Mouse (Mus musculus) telencephalon, adult 2 months (tissue): ENCODE measurements around the gene Ppp4c.

ENCODE experiments used
- DNase-seq: peaks from one replicate; pipeline ENCODE4 v3.0.0-alpha.2; 2011; ENCODE audit warnings: low read depth, low spot score

Ppp4c gene

GRCm38 (mm10) chr7:126759050-126759671 lies 33.1 kb downstream of the Ppp4c start, which contains the start of gene Mapk3:
TSS of gene Mapk3 (plus strand) at chr7:126759601.
- no peak for DNase-seq

GRCm38 (mm10) chr7:126758539-126758938 lies 33.8 kb downstream of the Ppp4c start:
- DNase-seq = no peak

GRCm38 (mm10) chr7:126754866-126755265 lies 37.4 kb downstream of the Ppp4c start:
- peak; percentile 56 for DNase-seq

GRCm38 (mm10) chr7:126749582-126750343 lies 42.5 kb downstream of the Ppp4c start:
- no peak for DNase-seq

GRCm38 (mm10) chr7:126748824-126749223 lies 43.5 kb downstream of the Ppp4c start:
- DNase-seq = no peak

- DNase-seq = no peak
These were observed 45.5 kb downstream of the Ppp4c start for GRCm38 (mm10) chr7:126746798-126747197.

- DNase-seq = peak; percentile 56
These were observed 46.2 kb downstream of the Ppp4c start for GRCm38 (mm10) chr7:126746066-126746465.

GRCm38 (mm10) chr7:126741964-126742482 lies 50.3 kb downstream of the Ppp4c start:
- DNase-seq = no peak

- no peak for DNase-seq
These were observed 50.8 kb downstream of the Ppp4c start for GRCm38 (mm10) chr7:126741452-126741851.

- DNase-seq = no peak
These were observed 51.3 kb downstream of the Ppp4c start for GRCm38 (mm10) chr7:126740977-126741376.

- DNase-seq = no peak
These were observed 52.1 kb downstream of the Ppp4c start for GRCm38 (mm10) chr7:126740132-126740735.

- DNase-seq = no peak
These were observed 52.7 kb downstream of the Ppp4c start for GRCm38 (mm10) chr7:126739551-126739950.

- no peak for DNase-seq
These were observed 56.2 kb downstream of the Ppp4c start for GRCm38 (mm10) chr7:126736122-126736521.
